Mouse (Mus musculus): Measurements from ENCODE around the gene Zbtb12. TPM values are rescaled to one million over a fixed set of nuclear protein-coding genes. Genes with fewer than 3 reads are reported as not detected.

Zbtb12 gene
- polyA plus RNA-seq, 1 experiment: 15.4 TPM

- H3K36me3 ChIP-seq (replicated peaks; ENCODE audit: low read length): peaks cover 23% of the 10 kb centered on the region
- H3K4me3 ChIP-seq (replicated peaks): no peak overlapping the region
These were observed 37.9 kb downstream of the Zbtb12 start for GRCm38 (mm10) chr17:34917188-34917587.

GRCm38 (mm10) chr17:34922939-34923338 is 43.7 kb downstream of the Zbtb12 start:
- H3K4me1 ChIP-seq: peaks cover 36% of the 10 kb centered on the region
- no peaks in the 10 kb centered on the region for H3K36me3 ChIP-seq (replicated peaks; ENCODE audit: low read length)
- H3K9me3 ChIP-seq: no peaks in the 10 kb centered on the region
- H3K4me3 ChIP-seq (replicated peaks): no peak overlapping the region
- H3K27me3 ChIP-seq (replicated peaks): peaks cover 35% of the 10 kb centered on the region
- no peak for TF ChIP-seq FLI1 (IDR thresholded peaks at IDR 0.05; ENCODE audit: low read length)
- TF ChIP-seq GATA1 (IDR thresholded peaks at IDR 0.05; ENCODE audit: borderline replicate concordance, low read length): no peak

More at GRCm38 (mm10) chr17:34917188-34917587, 37.9 kb downstream of the Zbtb12 start:
- Histone ChIP-seq H3K9me3 (no peaks in the 10 kb centered on the region), H3K4me1 (peaks cover 24% of the 10 kb centered on the region), H3K27me3 (replicated peaks) (peaks cover 30% of the 10 kb centered on the region)
- TF ChIP-seq GATA1 (IDR thresholded peaks at IDR 0.05; ENCODE audit: borderline replicate concordance, low read length): no peak
- TF ChIP-seq FLI1 (IDR thresholded peaks at IDR 0.05; ENCODE audit: low read length): no peak

- H3K27me3 ChIP-seq (replicated peaks): peaks cover 25% of the 10 kb centered on the region
- H3K36me3 ChIP-seq (replicated peaks; ENCODE audit: low read length): no peaks in the 10 kb centered on the region
- peaks cover 41% of the 10 kb centered on the region for H3K4me1 ChIP-seq
- no peaks in the 10 kb centered on the region for H3K9me3 ChIP-seq
- H3K4me3 ChIP-seq (replicated peaks): no peak overlapping the region
- no peak for TF ChIP-seq FLI1 (IDR thresholded peaks at IDR 0.05; ENCODE audit: low read length)
- TF ChIP-seq GATA1 (IDR thresholded peaks at IDR 0.05; ENCODE audit: borderline replicate concordance, low read length): no peak
These were observed 45.0 kb downstream of the Zbtb12 start for GRCm38 (mm10) chr17:34924258-34924657.

GRCm38 (mm10) chr17:34927306-34928019 is 48.2 kb downstream of the Zbtb12 start:
- Histone ChIP-seq H3K4me1 (peaks cover 59% of the 10 kb centered on the region), H3K36me3 (replicated peaks; ENCODE audit: low read length) (peaks cover 2% of the 10 kb centered on the region), H3K4me3 (replicated peaks) (peak overlapping the region; percentile 64), H3K9me3 (no peaks in the 10 kb centered on the region), H3K27me3 (replicated peaks) (peaks cover 9% of the 10 kb centered on the region)
- no peak for TF ChIP-seq GATA1 (IDR thresholded peaks at IDR 0.05; ENCODE audit: borderline replicate concordance, low read length)
- TF ChIP-seq FLI1 (IDR thresholded peaks at IDR 0.05; ENCODE audit: low read length): no peak

GRCm38 (mm10) chr17:34928841-34929240 is 49.6 kb downstream of the Zbtb12 start:
- no peak for TF ChIP-seq GATA1 (IDR thresholded peaks at IDR 0.05; ENCODE audit: borderline replicate concordance, low read length)
- TF ChIP-seq FLI1 (IDR thresholded peaks at IDR 0.05; ENCODE audit: low read length): no peak
- H3K36me3 ChIP-seq (replicated peaks; ENCODE audit: low read length): peaks cover 16% of the 10 kb centered on the region
- H3K27me3 ChIP-seq (replicated peaks): no peaks in the 10 kb centered on the region
- H3K9me3 ChIP-seq: no peaks in the 10 kb centered on the region
- peaks cover 59% of the 10 kb centered on the region for H3K4me1 ChIP-seq
- no peak overlapping the region for H3K4me3 ChIP-seq (replicated peaks)

- H3K9me3 ChIP-seq: no peaks in the 10 kb centered on the region
- H3K4me3 ChIP-seq (replicated peaks): peak within 1 kb of the TSS; percentile 100
- peaks cover 40% of the 10 kb centered on the region for H3K36me3 ChIP-seq (replicated peaks; ENCODE audit: low read length)
- H3K27me3 ChIP-seq (replicated peaks): no peaks in the 10 kb centered on the region
- TF ChIP-seq FLI1 (IDR thresholded peaks at IDR 0.05; ENCODE audit: low read length): no peak
- no peak for TF ChIP-seq GATA1 (IDR thresholded peaks at IDR 0.05; ENCODE audit: borderline replicate concordance, low read length)
- peaks cover 64% of the 10 kb centered on the region for H3K4me1 ChIP-seq
These were observed 51.9 kb downstream of the Zbtb12 start, which contains the start of gene Neu1 for GRCm38 (mm10) chr17:34931061-34931734. Gene Neu1, plus strand, starts transcription at chr17:34931253.

- TF ChIP-seq FLI1 (IDR thresholded peaks at IDR 0.05; ENCODE audit: low read length): no peak
- TF ChIP-seq GATA1 (IDR thresholded peaks at IDR 0.05; ENCODE audit: borderline replicate concordance, low read length): no peak
- Histone ChIP-seq H3K9me3 (no peaks in the 10 kb centered on the region), H3K4me1 (peaks cover 59% of the 10 kb centered on the region), H3K27me3 (replicated peaks) (no peaks in the 10 kb centered on the region), H3K36me3 (replicated peaks; ENCODE audit: low read length) (peaks cover 45% of the 10 kb centered on the region), H3K4me3 (replicated peaks) (peak overlapping the region; percentile 100)
These were observed 52.4 kb downstream of the Zbtb12 start for GRCm38 (mm10) chr17:34931735-34932098.

GRCm38 (mm10) chr17:34932287-34932686 is 53.0 kb downstream of the Zbtb12 start:
- TF ChIP-seq FLI1 (IDR thresholded peaks at IDR 0.05; ENCODE audit: low read length) (no peak), GATA1 (IDR thresholded peaks at IDR 0.05; ENCODE audit: borderline replicate concordance, low read length) (no peak)
- H3K36me3 ChIP-seq (replicated peaks; ENCODE audit: low read length): peaks cover 47% of the 10 kb centered on the region
- H3K27me3 ChIP-seq (replicated peaks): no peaks in the 10 kb centered on the region
- H3K4me1 ChIP-seq: peaks cover 53% of the 10 kb centered on the region
- H3K9me3 ChIP-seq: no peaks in the 10 kb centered on the region
- peak overlapping the region; percentile 100 for H3K4me3 ChIP-seq (replicated peaks)

GRCm38 (mm10) chr17:34934031-34934430 is 54.7 kb downstream of the Zbtb12 start:
- Histone ChIP-seq H3K27me3 (replicated peaks) (no peaks in the 10 kb centered on the region), H3K4me1 (peaks cover 49% of the 10 kb centered on the region), H3K36me3 (replicated peaks; ENCODE audit: low read length) (peaks cover 49% of the 10 kb centered on the region), H3K9me3 (no peaks in the 10 kb centered on the region), H3K4me3 (replicated peaks) (peak overlapping the region; percentile 14)
- TF ChIP-seq GATA1 (IDR thresholded peaks at IDR 0.05; ENCODE audit: borderline replicate concordance, low read length): no peak
- TF ChIP-seq FLI1 (IDR thresholded peaks at IDR 0.05; ENCODE audit: low read length): no peak

- TF ChIP-seq GATA1 (IDR thresholded peaks at IDR 0.05; ENCODE audit: borderline replicate concordance, low read length) (no peak), FLI1 (IDR thresholded peaks at IDR 0.05; ENCODE audit: low read length) (no peak)
- Histone ChIP-seq H3K27me3 (replicated peaks) (no peaks in the 10 kb centered on the region), H3K36me3 (replicated peaks; ENCODE audit: low read length) (peaks cover 49% of the 10 kb centered on the region), H3K9me3 (no peaks in the 10 kb centered on the region), H3K4me1 (peaks cover 54% of the 10 kb centered on the region), H3K4me3 (replicated peaks) (no peak overlapping the region)
These were observed 55.5 kb downstream of the Zbtb12 start for GRCm38 (mm10) chr17:34934830-34935229.
